Mouse (Mus musculus) forelimb bud, embryonic 11.5 days (tissue): ENCODE results near the gene Nr0b2.
"Not testable (repeated sequence)": the region's sequence is repeated elsewhere in the genome, so short reads cannot be mapped to it uniquely, and the experiment has no call there.

ENCODE experiments used
- DNase-seq: peaks from one replicate; pipeline ENCODE4 v3.0.0-alpha.2; 2012; ENCODE audit warnings: low read depth, low spot score

Gene Nr0b2

DNA sequence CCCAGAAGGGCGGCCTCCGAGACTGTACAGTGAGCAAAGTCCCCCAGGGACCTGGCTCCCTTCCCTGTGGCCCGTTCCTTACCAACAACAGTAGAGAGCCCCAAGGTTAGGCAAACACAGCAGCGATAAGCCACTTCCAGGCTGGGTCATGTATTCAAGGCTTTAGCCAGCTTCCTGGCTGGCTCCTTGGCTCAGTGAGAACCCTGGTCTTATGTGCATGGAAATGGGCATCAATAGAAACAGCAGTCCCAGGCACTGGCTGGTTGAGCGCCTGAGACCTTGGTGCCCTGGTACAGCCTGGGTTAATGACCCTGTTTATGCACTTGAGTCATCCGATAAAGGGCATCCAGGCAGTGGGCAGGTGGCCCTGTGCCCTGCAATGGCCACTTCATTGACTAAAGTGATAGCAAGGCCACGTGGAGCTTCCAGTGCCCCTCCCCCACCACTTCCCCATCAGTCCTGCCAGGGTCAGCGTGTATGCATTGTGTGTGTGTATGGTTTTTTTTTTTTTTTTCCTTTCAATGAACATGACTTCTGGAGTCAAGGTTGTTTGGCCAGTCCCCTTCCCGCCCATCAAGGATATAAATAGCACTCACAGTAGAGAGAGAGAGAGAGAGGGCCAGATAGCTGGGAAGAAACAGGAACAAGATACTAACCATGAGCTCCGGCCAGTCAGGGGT, at the start of gene Nr0b2:
Nr0b2 (plus strand) TSS at position 609 of the 680 bp plus-strand sequence.
- DNase-seq, result no peak

DNA sequence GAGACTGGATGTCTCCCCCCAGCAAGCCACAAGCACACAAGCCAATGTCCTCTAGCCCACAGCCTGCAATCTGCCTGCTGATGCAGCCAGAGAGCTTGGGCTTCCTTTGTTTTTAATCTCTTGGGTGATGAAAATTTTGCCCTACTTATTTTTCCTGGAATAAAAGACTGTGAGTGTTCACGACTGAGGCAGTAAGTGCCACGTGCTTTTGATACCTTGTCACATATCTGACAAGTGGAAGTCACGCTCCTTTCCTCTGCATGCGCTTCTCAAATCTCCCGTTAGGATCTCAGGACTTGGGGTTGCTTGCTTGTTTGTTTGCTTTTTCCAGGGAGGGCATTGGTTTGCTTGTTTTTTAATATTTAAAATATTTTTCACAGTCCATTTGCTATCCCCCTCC, 48.9 kb upstream of the Nr0b2 start:
- no peak for DNase-seq

DNA sequence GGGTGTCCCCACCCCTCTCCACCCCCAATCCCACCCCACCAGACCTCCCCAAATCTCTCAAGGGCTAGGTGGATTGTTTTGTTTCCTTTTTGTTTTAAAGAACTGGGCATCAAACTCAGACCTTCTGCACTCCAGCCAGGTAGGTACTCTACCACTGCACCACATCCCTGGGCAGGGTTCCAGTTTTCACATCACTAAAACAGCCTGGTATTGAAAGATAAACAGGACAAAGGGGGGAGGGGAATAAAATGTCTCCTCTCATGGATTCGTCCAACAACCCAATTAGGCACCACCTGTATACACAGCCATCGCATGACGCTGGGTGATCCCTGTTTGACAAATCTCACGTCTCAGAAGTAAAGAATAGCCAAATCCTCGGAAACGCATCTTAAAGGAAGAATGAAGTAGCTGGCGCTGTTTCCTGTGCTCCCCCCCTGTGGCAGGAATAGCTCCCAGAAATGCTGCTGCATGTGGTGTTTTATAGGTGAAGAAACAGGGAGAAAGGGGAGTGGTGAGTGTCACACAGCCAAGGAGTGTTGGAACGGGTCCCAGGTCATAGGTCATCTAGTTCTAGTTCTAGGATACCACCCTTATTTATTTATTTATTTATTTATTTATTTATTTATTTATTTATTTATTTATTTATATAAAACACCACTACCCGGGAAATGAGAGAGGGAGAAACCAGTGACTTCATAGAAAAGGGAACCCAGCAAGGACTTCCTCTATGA, 48.3 kb upstream of the Nr0b2 start:
- DNase-seq, result no peak

DNA sequence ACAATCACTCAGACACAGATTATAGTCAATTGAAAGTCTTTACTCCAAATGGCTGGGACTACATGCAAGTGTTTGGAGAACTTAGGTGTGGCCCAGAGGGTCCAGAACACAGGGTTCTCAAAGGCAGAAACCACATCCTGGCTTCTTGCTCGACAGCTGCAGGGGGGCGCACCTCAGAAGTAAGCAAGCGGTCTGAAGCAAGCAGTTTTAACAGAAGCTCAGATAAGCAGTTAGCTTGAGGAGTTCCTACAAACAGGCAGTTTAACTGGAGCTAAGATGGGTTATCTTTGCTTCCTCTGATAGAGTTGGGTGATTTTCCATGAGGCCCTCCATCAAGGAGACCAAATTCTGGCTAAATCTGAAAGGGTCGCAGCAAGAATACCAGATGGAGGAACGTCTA, 46.6 kb upstream of the Nr0b2 start:
- DNase-seq, result no peak

DNA sequence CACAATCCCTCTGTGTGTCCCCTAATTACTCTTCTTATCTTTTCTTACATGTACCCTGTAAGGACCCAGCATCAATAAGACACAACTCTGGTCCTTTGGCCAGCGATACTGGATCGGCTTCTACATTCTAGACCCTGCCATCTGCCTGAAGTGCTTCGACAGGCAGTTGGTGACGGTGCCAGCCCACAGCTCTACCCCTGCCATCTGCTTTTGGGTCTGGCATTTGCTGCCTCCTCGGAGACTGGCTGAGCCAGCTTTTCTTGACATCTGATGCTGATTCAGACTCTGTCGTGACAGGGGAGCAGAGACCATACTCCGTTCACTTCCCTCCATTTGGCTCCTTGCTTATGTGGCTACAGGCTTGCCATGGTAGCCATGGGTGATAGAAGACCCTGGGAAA, 44.2 kb upstream of the Nr0b2 start:
- DNase-seq, result no peak

DNA sequence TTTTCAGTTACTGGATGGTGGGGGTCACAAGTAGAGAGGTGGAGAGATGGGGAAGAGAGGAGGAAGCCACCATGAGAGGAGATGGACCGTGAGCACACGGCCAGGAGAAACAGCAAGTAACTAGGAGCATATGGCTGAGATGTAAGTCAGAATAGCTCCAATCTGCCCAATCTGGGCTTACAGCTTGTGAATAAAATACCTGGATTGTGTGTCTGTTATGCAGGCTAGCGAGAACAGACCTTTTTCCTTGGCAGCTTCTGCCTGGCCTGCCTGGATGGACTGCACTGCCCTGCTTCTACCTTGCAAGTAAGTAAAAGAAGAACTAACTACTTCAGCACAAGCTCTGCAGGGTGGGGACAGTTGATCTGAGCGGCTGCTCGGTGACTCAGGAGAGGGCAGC, 42.1 kb upstream of the Nr0b2 start:
- no peak for DNase-seq

DNA sequence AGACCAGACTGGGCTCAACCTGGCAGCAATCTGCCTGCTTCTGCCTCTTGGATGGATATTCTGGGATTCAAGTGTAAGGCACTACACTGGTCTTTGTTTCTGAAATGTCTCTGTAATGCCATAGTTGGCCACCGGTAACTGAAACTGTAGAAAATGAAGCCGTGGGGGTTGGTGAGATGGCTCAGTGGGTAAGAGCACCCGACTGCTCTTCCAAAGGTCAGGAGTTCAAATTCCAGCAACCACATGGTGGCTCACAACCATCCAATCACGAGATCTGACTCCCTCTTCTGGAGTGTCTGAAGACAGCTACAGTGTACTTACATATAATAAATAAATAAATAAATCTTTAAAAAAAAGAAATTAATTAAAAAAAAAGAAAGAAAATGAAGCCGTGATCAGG, 40.7 kb upstream of the Nr0b2 start:
- DNase-seq, result not testable (repeated sequence)

DNA sequence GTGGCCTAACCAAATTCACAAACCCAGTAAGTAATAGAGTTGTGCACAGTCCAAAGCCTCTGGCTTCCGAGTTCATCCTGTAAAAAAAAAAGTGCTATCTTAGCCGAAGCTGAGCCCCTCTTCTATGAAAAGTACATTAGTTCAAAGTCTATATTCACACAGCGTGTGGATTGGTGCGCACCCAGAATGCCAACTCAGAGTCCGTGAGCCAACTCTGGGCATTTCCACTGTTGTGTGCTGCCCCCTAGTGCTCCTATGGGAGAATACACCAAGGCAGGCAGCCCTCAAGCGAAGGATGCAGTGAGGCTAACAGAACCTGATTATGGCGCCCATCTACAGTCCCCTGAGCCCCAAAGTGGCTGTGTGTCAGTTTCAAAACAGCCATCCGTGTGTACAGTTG, 40.2 kb upstream of the Nr0b2 start:
- peak; percentile 66 for DNase-seq

DNA sequence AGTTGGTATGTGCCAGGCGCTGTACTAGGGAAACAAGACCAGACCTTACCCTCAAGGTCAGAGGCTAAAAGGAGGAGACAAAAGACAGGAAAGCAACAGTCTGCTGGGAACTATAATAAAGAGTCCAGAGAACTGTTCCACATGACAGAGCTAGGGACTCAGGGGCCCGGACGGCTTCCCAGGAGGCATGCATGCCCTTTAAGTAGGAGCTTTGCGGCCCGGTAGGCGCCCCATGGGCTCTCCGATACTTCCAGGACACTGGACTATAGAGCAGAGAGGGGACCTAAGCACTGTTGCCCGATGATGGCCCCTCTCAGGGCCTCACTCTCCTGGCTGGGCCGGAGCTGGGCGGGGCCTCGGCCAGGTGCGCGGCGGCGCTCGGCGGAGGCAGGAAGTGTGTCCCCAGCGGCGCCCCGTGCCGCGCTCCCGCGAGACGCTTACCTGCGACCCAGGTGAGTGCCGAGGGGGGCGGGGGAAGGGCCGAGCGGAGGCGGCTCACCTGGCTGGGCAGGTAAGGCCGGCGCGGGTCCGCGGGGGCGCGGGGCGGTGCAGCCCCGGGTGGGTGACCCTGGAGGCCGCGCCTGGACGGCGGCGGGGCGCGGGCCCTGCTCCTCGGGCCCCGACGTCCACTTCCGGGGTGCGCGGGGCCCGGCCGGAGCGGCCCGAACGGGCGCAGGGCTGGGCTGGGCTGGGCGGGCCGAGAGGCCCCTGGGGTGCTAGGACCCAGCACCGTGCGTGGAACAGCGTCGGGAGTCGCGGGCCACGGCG, 34.4 kb upstream of the Nr0b2 start, which contains the start of gene Kdf1:
Kdf1 (plus strand) TSS at position 363 of the 768 bp plus-strand sequence.
- no peak for DNase-seq

DNA sequence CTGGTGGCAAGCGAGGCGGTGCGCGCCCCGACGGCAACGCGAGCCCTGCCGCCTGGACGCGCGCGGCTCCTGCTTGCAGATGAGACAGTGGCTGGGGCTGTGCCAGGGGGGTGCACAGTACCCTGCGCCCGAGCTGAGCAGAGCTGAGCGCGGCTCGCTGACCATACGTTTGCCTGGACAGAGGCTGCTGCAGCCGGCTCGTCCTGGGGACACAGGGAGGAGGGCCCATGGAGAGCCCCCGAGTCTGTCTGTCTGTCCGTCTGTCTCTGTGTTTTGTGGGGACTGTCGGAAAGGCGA, 33.9 kb upstream of the Nr0b2 start:
- DNase-seq, result no peak

DNA sequence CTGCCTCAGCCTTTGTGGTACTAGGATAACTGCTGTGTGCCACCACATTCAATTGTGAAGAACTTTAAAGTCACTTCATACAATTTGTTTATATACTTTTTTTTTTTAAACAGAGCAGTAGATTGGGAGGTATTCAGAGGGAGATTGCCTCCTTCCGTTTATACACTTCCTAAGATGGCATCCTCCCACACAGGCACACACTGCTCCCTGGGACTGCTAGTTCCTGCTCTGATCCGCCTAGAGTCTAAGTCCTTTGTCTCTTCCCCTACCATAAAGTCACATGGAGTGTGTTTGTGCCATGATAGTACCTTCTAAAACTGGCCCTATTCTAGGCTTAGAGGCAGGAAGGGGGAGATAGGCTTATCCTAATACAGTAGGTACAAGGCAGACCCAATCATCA, 31.7 kb upstream of the Nr0b2 start:
- DNase-seq, result no peak

DNA sequence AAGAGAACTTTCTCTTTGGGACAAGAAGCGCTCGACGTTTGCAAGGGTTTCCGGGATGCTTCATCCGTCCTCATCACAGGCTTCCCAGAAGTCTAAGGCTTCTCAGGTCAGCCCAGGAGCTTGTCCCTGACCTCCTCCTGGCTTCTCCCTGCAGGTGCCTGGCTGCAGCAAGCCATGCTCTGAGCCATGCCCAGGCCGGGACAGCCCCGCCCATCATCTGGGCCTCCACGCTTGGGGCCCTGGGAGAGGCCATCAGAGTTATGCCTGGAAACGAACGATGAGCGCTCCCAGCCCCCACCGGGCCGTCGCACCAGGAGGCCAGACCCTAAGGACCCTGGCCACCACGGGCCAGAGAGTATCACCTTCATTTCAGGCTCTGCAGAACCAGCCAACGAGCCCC, 25.4 kb upstream of the Nr0b2 start:
- no peak for DNase-seq

DNA sequence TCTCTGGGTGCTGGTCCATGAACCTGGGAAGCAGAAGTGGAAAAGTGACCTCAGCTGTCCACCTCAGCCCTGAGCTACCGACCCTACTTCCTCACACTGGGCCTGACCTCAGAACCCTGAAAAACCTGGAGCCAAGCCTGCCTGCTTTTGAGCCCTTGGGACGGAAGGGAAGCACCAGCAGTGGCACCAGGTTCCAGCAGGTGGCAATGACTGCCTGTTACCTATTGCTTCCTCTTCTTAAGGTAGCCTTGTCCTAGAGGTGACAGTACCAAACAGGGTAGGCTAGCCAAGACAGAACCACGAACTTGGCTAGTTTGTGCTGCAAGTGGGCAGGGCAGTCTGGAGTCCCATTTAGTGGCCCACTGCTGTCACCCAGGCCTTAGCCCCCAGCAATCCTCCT, 20.4 kb upstream of the Nr0b2 start:
- no peak for DNase-seq

DNA sequence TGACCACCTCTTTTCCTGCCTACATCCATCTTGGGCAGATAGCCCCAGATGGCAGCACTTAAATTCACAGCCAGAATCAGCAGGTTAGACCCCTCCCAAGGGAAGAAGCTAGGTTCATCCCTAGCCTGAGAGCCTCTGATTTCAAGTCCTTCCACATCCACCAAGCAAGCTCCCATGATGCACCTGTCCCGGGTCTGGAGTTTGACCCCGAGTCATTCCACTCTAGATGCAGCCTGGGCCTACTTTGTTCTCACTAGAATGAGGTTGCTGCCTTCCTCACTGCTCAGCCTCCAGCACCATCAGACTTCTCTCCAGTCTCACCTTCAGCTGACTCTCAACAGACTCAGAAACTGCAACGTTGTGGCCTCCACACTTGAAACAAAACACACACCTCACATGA, 17.1 kb upstream of the Nr0b2 start:
- DNase-seq, result no peak

DNA sequence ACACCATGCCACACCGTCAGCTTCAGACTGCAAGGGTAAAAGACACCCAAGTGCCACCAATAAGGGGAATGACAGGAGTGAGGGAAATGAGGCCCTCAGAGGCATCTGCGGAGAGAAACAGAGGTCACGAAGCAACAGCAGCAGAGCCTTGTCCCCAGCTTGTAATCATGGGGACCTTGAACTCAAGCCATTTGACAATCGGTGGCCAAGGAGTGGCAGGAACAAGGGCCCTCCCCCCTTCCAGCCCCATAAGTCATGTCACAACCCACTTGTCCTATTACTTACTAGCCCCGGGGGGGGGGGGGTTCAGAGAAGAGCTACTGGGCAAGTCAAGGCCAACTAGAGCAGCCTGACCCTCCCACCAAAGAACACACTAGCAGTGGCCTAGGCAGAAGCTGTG, 16.5 kb upstream of the Nr0b2 start:
- no peak for DNase-seq

DNA sequence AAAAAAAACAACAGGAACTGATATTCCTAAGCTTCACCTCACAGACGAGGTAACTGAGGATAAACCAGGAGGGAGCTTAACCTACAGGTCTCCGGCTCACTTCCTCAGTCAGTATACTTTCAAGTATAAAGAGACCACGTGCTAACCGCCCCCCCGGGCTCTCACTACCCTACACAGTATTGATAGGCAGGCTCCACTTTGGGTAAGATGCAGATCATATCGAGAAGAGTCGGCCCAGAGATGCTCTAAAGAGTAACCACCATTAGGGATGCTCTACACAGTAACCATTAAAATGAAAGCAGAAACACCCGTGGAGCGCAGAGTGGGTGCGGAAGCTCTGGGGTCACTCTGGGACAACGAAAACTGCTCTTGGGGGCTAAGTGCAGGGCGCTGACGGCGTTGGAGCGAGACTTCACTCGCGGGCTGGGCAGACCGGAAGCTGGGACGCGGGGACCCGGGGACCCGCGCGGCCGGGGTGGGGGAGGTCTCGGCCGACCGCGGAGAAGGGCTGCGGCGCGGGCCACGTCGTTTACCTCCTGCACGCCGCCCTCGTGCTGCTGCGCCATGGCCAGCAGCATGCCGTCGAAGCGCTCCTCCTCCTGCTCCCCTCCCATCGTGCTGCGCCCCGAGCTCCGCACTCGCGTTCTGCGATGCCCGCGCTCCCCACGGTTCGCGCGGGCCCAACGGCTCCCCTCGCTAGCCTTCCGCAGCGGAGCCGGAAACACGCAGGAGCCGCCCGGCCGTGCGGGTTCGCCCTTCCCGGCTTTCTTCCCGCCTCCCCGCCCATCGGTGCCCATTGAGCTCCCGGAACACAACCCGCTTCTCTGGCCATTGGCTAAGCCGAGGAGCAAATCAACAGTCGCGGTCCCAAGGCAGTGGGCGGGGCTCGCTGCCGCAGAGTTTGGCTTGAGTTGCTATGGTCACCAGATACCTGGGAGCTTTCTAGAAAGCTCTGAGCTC, 7.6 kb upstream of the Nr0b2 start, which contains the start of gene Nudc:
Nudc (minus strand) TSS at position 725 of the 960 bp plus-strand sequence.
- peak; percentile 96 for DNase-seq

DNA sequence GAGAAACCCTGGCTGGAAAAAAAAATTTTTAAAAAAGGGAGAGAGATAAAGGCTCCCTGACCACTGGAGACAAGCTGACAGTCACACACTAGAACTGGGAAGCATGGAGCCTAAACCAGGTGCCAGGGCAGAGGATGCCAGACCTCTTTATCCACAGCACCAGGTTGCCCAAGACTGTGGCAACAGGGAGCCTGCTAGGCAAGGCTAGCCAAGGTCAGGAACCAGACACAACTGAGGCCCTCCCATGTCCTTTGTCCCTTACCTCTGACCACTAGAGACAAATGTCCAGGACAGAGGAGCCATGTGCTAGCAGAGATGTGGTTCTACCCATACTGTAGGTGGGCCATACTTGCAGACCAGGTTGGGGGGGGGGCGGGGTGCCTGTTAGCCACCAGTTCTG, 1.1 kb upstream of the Nr0b2 start:
- DNase-seq, result no peak

DNA sequence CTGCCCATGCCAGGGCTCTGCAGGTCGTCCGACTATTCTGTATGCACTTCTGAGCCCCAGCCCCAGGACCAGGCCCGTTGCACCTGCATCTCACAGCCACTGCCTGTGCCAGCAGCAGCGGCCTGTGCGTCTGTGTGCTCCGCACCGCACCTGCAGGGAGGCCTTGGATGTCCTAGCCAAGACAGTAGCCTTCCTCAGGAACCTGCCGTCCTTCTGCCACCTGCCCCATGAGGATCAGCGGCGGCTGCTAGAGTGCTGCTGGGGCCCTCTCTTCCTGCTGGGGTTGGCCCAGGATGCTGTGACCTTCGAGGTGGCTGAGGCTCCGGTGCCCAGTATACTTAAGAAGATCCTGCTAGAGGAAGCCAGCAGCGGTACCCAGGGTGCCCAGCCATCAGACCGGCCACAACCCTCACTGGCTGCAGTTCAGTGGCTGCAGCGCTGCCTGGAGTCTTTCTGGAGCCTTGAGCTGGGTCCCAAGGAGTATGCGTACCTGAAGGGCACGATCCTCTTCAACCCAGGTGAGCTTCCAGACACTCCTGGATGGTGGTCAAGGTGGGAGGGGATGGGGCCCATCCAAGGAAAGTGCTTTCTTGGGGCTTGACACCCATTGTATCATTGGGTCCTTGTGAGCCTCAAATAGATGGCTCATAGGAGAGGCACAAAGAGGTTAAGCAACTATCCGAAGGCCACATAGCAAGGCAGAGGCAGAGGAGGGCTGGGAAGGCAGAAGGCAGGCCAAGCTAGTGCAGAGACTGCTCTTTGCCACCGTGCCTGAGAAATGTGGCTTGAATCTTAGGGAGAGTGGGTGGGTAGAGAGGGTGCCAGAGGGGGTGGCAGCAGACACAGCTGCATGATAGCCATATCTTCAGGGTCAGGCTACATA, 513 bp downstream of the Nr0b2 start:
- DNase-seq, result no peak

DNA sequence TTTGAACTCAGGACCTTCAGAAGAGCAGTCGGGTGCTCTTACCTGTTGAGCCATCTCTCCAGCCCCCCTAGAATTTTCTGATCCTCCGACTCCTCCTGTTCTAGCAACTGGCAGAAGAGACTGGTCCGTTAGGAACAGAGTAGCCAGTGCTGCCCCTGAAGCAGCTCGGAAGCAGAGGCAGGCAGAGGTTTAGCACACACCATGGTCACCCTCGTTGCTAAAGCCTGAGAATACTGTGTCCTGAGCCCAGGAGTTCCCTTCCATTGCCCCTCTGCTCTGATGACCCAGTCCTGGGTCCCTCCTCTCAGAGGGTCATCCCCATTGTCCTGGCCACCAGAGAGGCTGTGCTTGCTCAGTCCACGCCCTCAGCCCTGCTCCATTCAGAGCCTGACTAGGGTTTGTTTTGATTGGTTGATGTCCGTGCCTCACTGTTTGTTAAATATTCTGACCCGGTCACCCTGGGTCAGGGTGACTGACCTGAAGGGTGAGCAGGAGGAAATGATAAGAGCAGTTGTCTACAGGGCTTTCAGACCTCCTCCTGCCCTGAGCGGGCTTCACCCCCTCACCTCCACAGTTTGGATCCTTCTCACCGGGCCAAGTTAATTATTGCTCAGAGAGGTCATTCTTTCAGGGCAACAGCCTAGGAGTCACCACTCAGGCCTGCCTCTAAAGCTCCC, 4.0 kb downstream of the Nr0b2 start:
- no peak for DNase-seq

DNA sequence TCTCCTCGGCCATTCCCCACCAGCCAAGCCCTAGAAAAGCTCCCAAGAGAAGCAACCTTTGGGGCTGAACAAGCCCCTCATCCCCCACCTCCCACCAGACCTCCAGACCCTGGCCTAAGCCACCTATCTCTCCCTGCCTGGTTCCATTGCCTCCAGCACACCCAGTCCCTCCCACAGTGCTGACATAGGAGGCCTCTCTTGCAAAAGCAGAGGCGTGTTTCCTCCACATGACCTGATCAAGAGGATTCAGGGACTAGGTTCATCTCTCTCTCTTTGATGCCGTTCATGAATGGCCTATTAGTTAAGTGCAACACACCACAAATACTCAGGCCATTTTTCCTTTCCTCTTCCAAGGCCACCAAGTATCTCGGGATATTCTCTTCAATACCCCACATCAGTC, 6.7 kb downstream of the Nr0b2 start:
- DNase-seq, result no peak
